Mouse (Mus musculus): ENCODE measurements around the gene Nudt16l1. TPM values are rescaled to one million over a fixed set of nuclear protein-coding genes. Genes with fewer than 3 reads are reported as not detected.
A peak's percentile ranks its signal among the peaks of the same experiment; 100 is the strongest.

Nudt16l1 gene
- polyA plus RNA-seq, 2 experiments: 28.8 to 51.8 TPM

- DNase-seq (ENCODE audit: low read depth in 3 of 3, low spot score in 3 of 3) (no peak), ATAC-seq (ENCODE audit: insufficient read depth) (no peak)
- H3K27me3 ChIP-seq (ENCODE audit: control insufficient read depth, insufficient read depth, low read length): no peaks in the 10 kb centered on the region
- peaks cover 0 to 17% of the 10 kb centered on the region in 2 experiments; a peak in 2 of 4 replicates for H3K4me1 ChIP-seq (replicated peaks; ENCODE audit: control insufficient read depth in 2 of 2, insufficient read depth in 2 of 2, low read length in 1 of 2)
- no peak overlapping the region for H3K27ac ChIP-seq
- TF ChIP-seq EP300 (IDR thresholded peaks at IDR 0.05; ENCODE audit: low read depth): no peak
- no peak for TF ChIP-seq CTCF (IDR thresholded peaks at IDR 0.05; ENCODE audit: low read depth)
- H3K4me3 ChIP-seq (ENCODE audit: insufficient read depth in 1 of 2, low read depth in 2 of 2, low read length in 2 of 2): no peak overlapping the region
- WGBS (ENCODE audit: insufficient replicate concordance): 52% methylated on average over 2 of the region's 2 CpGs
- H3K4me2 ChIP-seq (ENCODE audit: low read depth): peak overlapping the region; percentile 13; the same call in 1 of the 2 replicates
- no peaks in the 10 kb centered on the region for H3K9me3 ChIP-seq (ENCODE audit: control insufficient read depth, low read length)
- no peak overlapping the region for H3K9ac ChIP-seq (replicated peaks)
- H3K36me3 ChIP-seq (replicated peaks; ENCODE audit: control insufficient read depth, insufficient read depth, low read depth): no peaks in the 10 kb centered on the region; the same call in 1 of the 2 replicates
These were observed 31.2 kb upstream of the Nudt16l1 start for GRCm38 (mm10) chr16:4907386-4907785.

GRCm38 (mm10) chr16:4907972-4908371, 30.6 kb upstream of the Nudt16l1 start:
- ATAC-seq (ENCODE audit: insufficient read depth): peak; percentile 63
- Histone ChIP-seq H3K4me2 (ENCODE audit: low read depth) (peak overlapping the region; percentile 13; the same call in 1 of the 2 replicates), H3K27me3 (ENCODE audit: control insufficient read depth, insufficient read depth, low read length) (no peaks in the 10 kb centered on the region), H3K9ac (replicated peaks) (no peak overlapping the region), H3K9me3 (ENCODE audit: control insufficient read depth, low read length) (no peaks in the 10 kb centered on the region), H3K4me3 (ENCODE audit: insufficient read depth in 1 of 2, low read depth in 2 of 2, low read length in 2 of 2) (no peak overlapping the region), H3K36me3 (replicated peaks; ENCODE audit: control insufficient read depth, insufficient read depth, low read depth) (no peaks in the 10 kb centered on the region; the same call in 1 of the 2 replicates), H3K27ac (no peak overlapping the region), H3K4me1 (replicated peaks; ENCODE audit: control insufficient read depth in 2 of 2, insufficient read depth in 2 of 2, low read length in 1 of 2) (peaks cover 0 to 20% of the 10 kb centered on the region in 2 experiments; a peak in 2 of 4 replicates)
- WGBS (ENCODE audit: insufficient replicate concordance): 31% methylated on average over 4 of the region's 5 CpGs
- DNase-seq (ENCODE audit: low read depth in 3 of 3, low spot score in 3 of 3): no peak
- TF ChIP-seq EP300 (IDR thresholded peaks at IDR 0.05; ENCODE audit: low read depth): no peak

GRCm38 (mm10) chr16:4909745-4910144, 28.8 kb upstream of the Nudt16l1 start:
- no peak overlapping the region for H3K4me3 ChIP-seq (ENCODE audit: insufficient read depth in 1 of 2, low read depth in 2 of 2, low read length in 2 of 2)
- DNase-seq (ENCODE audit: low read depth in 3 of 3, low spot score in 3 of 3): no peak
- no peak overlapping the region for H3K27ac ChIP-seq
- WGBS (ENCODE audit: insufficient replicate concordance): 85% methylated on average over 2 of the region's 2 CpGs
- H3K36me3 ChIP-seq (replicated peaks; ENCODE audit: control insufficient read depth, insufficient read depth, low read depth): no peaks in the 10 kb centered on the region; the same call in 1 of the 2 replicates
- H3K9me3 ChIP-seq (ENCODE audit: control insufficient read depth, low read length): no peaks in the 10 kb centered on the region
- H3K27me3 ChIP-seq (ENCODE audit: control insufficient read depth, insufficient read depth, low read length): no peaks in the 10 kb centered on the region
- TF ChIP-seq CTCF (IDR thresholded peaks at IDR 0.05; ENCODE audit: low read depth) (peak; percentile 60), EP300 (IDR thresholded peaks at IDR 0.05; ENCODE audit: low read depth) (no peak)
- H3K4me1 ChIP-seq (replicated peaks; ENCODE audit: control insufficient read depth in 2 of 2, insufficient read depth in 2 of 2, low read length in 1 of 2): peaks cover 0 to 16% of the 10 kb centered on the region in 2 experiments; a peak in 2 of 4 replicates
- no peak overlapping the region for H3K9ac ChIP-seq (replicated peaks)
- no peak overlapping the region for H3K4me2 ChIP-seq (ENCODE audit: low read depth)
- no peak for ATAC-seq (ENCODE audit: insufficient read depth)

GRCm38 (mm10) chr16:4910758-4911157, 27.8 kb upstream of the Nudt16l1 start:
- no peak for ATAC-seq (ENCODE audit: insufficient read depth)
- no peaks in the 10 kb centered on the region for H3K9me3 ChIP-seq (ENCODE audit: control insufficient read depth, low read length)
- no peak overlapping the region for H3K4me3 ChIP-seq (ENCODE audit: insufficient read depth in 1 of 2, low read depth in 2 of 2, low read length in 2 of 2)
- H3K27me3 ChIP-seq (ENCODE audit: control insufficient read depth, insufficient read depth, low read length): no peaks in the 10 kb centered on the region
- H3K4me2 ChIP-seq (ENCODE audit: low read depth): no peak overlapping the region
- no peak overlapping the region for H3K27ac ChIP-seq
- DNase-seq (ENCODE audit: low read depth in 3 of 3, low spot score in 3 of 3): no peak
- no peak for TF ChIP-seq CTCF (IDR thresholded peaks at IDR 0.05; ENCODE audit: low read depth)
- TF ChIP-seq EP300 (IDR thresholded peaks at IDR 0.05; ENCODE audit: low read depth): no peak
- 88% methylated on average over 8 of the region's 8 CpGs for WGBS (ENCODE audit: insufficient replicate concordance)
- H3K4me1 ChIP-seq (replicated peaks; ENCODE audit: control insufficient read depth in 2 of 2, insufficient read depth in 2 of 2, low read length in 1 of 2): peaks cover 0 to 10% of the 10 kb centered on the region in 2 experiments; a peak in 2 of 4 replicates
- H3K36me3 ChIP-seq (replicated peaks; ENCODE audit: control insufficient read depth, insufficient read depth, low read depth): no peaks in the 10 kb centered on the region; the same call in 1 of the 2 replicates
- H3K9ac ChIP-seq (replicated peaks): no peak overlapping the region

- H3K36me3 ChIP-seq (replicated peaks; ENCODE audit: control insufficient read depth, insufficient read depth, low read depth): no peaks in the 10 kb centered on the region; the same call in 1 of the 2 replicates
- H3K4me1 ChIP-seq (replicated peaks; ENCODE audit: control insufficient read depth in 2 of 2, insufficient read depth in 2 of 2, low read length in 1 of 2): peaks cover 0 to 8% of the 10 kb centered on the region in 2 experiments; a peak in 1 of 4 replicates
- ATAC-seq (ENCODE audit: insufficient read depth) (0 out of 2 replicates have a peak, but pooled peaks have one; percentile 25), DNase-seq (ENCODE audit: low read depth in 3 of 3, low spot score in 3 of 3) (no peak)
- whole genome bisulfite sequencing (ENCODE audit: insufficient replicate concordance): 63% methylated on average over 10 of the region's 10 CpGs
- no peak overlapping the region for H3K27ac ChIP-seq
- H3K9ac ChIP-seq (replicated peaks): no peak overlapping the region
- H3K4me2 ChIP-seq (ENCODE audit: low read depth): no peak overlapping the region
- no peaks in the 10 kb centered on the region for H3K27me3 ChIP-seq (ENCODE audit: control insufficient read depth, insufficient read depth, low read length)
- no peak for TF ChIP-seq EP300 (IDR thresholded peaks at IDR 0.05; ENCODE audit: low read depth)
- TF ChIP-seq CTCF (IDR thresholded peaks at IDR 0.05; ENCODE audit: low read depth): no peak
- no peak overlapping the region for H3K4me3 ChIP-seq (ENCODE audit: insufficient read depth in 1 of 2, low read depth in 2 of 2, low read length in 2 of 2)
- H3K9me3 ChIP-seq (ENCODE audit: control insufficient read depth, low read length): no peaks in the 10 kb centered on the region
These were observed 26.4 kb upstream of the Nudt16l1 start for GRCm38 (mm10) chr16:4912074-4912648.

Data from liver, embryonic 14.5 days (tissue).